Mouse (Mus musculus) CH12.LX (cell line): ENCODE results near the gene Capn8. TPM values are rescaled to one million over a fixed set of nuclear protein-coding genes. Genes with fewer than 3 reads are reported as not detected.
A peak's percentile ranks its signal among the peaks of the same experiment; 100 is the strongest.

Source experiments
- DNase-seq: peaks from one replicate; pipeline ENCODE4 v3.0.0-alpha.2; 2013; ENCODE audit errors: extremely low read depth
- H3K27ac ChIP-seq: 2 replicates; pipeline ENCODE4 v1.5.1; 2012; ENCODE audit warnings: low read depth, mild to moderate bottlenecking, control low read depth, moderate library complexity; ENCODE audit not compliant: insufficient read depth
- H3K27me3 ChIP-seq: replicated peaks from 2 replicates; pipeline ENCODE3; 2012; ENCODE audit warnings: inconsistent platforms
- H3K36me3 ChIP-seq, 2 experiments: replicated peaks in 1 of 2; 2 replicates each; pipeline versions ENCODE3 to v1.6.1; 2012; ENCODE audit warnings: inconsistent platforms in 1 of 2, low read length in 1 of 2, mild to moderate bottlenecking in 1 of 2, mixed read lengths in 1 of 2, moderate library complexity in 1 of 2; ENCODE audit not compliant: control insufficient read depth in 1 of 2, insufficient read depth in 1 of 2
- H3K4me1 ChIP-seq, 2 experiments: 2 replicates each; pipeline ENCODE4 v1.6.1; 2012; ENCODE audit warnings: inconsistent platforms in 1 of 2, moderate library complexity in 1 of 2; ENCODE audit not compliant: insufficient read depth in 2 of 2, control insufficient read depth in 1 of 2
- H3K4me2 ChIP-seq: 2 replicates; pipeline ENCODE4 v1.6.1; 2012; ENCODE audit warnings: low read depth, mild to moderate bottlenecking, control low read depth; ENCODE audit not compliant: poor library complexity, insufficient read depth, severe bottlenecking
- H3K4me3 ChIP-seq, 3 experiments: fragments of 150-350 bp in 1 of 3; sonication (generic) in 1 of 3; replicated peaks in 1 of 3; 2 replicates each; pipeline versions ENCODE3 to v1.5.1; 2011 to 2012; ENCODE audit warnings: low read depth in 2 of 3, low read length in 2 of 3, mild to moderate bottlenecking in 2 of 3, moderate library complexity in 2 of 3, control low read depth in 1 of 3, improper control_type of control experiment in 1 of 3, inconsistent platforms in 1 of 3, mixed read lengths in 1 of 3; ENCODE audit not compliant: poor library complexity in 1 of 3
- H3K79me2 ChIP-seq: replicated peaks from 2 replicates; pipeline ENCODE4 v1.6.1; 2012; ENCODE audit warnings: mild to moderate bottlenecking, moderate library complexity; ENCODE audit not compliant: control insufficient read depth, poor library complexity, insufficient read depth, severe bottlenecking; ENCODE audit errors: extremely low read depth
- H3K9ac ChIP-seq: 2 replicates; pipeline ENCODE4 v1.6.1; 2012; ENCODE audit warnings: low read depth, mild to moderate bottlenecking, control low read depth, moderate library complexity; ENCODE audit not compliant: insufficient read depth
- H3K9me3 ChIP-seq: replicated peaks from 2 replicates; pipeline ENCODE3; 2012; ENCODE audit warnings: low read length, inconsistent platforms, mixed read lengths
- CHD2 ChIP-seq: IDR thresholded peaks from 2 replicates; pipeline ENCODE4 v1.6.1; 2011; ENCODE audit warnings: low read length, improper control_type of control experiment
- CTCF ChIP-seq, 2 experiments: IDR thresholded peaks in 1 of 2; conservative IDR thresholded peaks in 1 of 2; 2 replicates each; pipeline ENCODE4 v1.5.1; 2011 to 2012; ENCODE audit warnings: low read depth in 2 of 2, low read length in 2 of 2, improper control_type of control experiment in 1 of 2, inconsistent platforms in 1 of 2, mild to moderate bottlenecking in 1 of 2, moderate library complexity in 1 of 2
- ELF1 ChIP-seq: IDR thresholded peaks from 2 replicates; pipeline ENCODE4 v1.6.1; 2014; ENCODE audit warnings: low read depth, mild to moderate bottlenecking, inconsistent platforms, low read length, improper control_type of control experiment
- GABPA ChIP-seq: IDR thresholded peaks from 2 replicates; pipeline ENCODE4 v1.6.1; 2012; ENCODE audit warnings: low read depth, low read length, improper control_type of control experiment, inconsistent platforms; ENCODE audit not compliant: insufficient replicate concordance
- HCFC1 ChIP-seq: IDR thresholded peaks from 2 replicates; pipeline ENCODE4 v1.6.1; 2012; ENCODE audit warnings: low read depth, mild to moderate bottlenecking, inconsistent platforms, low read length, improper control_type of control experiment
- IRF4 ChIP-seq: IDR thresholded peaks from 2 replicates; pipeline ENCODE4 v1.6.1; 2014; ENCODE audit warnings: low read depth, mild to moderate bottlenecking, inconsistent platforms, low read length, improper control_type of control experiment
- JUND ChIP-seq: conservative IDR thresholded peaks from 2 replicates; pipeline ENCODE4 v1.6.1; 2011; ENCODE audit warnings: low read depth, low read length, improper control_type of control experiment
- MAZ ChIP-seq: IDR thresholded peaks from 2 replicates; pipeline ENCODE4 v1.6.1; 2012; ENCODE audit warnings: low read depth, mild to moderate bottlenecking, inconsistent platforms, low read length, improper control_type of control experiment, moderate library complexity
- MEF2A ChIP-seq: IDR thresholded peaks from 2 replicates; pipeline ENCODE4 v1.6.1; 2014; ENCODE audit warnings: low read depth, mild to moderate bottlenecking, inconsistent platforms, low read length, improper control_type of control experiment, borderline replicate concordance
- MYC ChIP-seq: IDR thresholded peaks from 2 replicates; pipeline ENCODE4 v1.6.1; 2011; ENCODE audit warnings: low read depth, mild to moderate bottlenecking, improper control_type of control experiment, low read length
- NELFE ChIP-seq: IDR thresholded peaks from 2 replicates; pipeline ENCODE4 v1.6.1; 2011; ENCODE audit warnings: low read depth, low read length, improper control_type of control experiment
- NRF1 ChIP-seq: IDR thresholded peaks from 2 replicates; pipeline ENCODE4 v1.6.1; 2014; ENCODE audit warnings: low read depth, mild to moderate bottlenecking, inconsistent platforms, low read length, improper control_type of control experiment, moderate library complexity
- PAX5 ChIP-seq: IDR thresholded peaks from 2 replicates; pipeline ENCODE4 v1.6.1; 2012; ENCODE audit warnings: low read length, inconsistent platforms, mixed read lengths
- POLR2AphosphoS2 ChIP-seq: IDR thresholded peaks from 2 replicates; pipeline ENCODE4 v1.6.1; 2011; ENCODE audit warnings: low read depth, low read length, improper control_type of control experiment
- RAD21 ChIP-seq: IDR thresholded peaks from 2 replicates; pipeline ENCODE4 v1.6.1; 2011; ENCODE audit warnings: low read depth, mild to moderate bottlenecking, low read length, improper control_type of control experiment, moderate library complexity
- SIN3A ChIP-seq: IDR thresholded peaks from 2 replicates; pipeline ENCODE4 v1.6.1; 2012; ENCODE audit warnings: low read length, improper control_type of control experiment, inconsistent platforms
- SMC3 ChIP-seq: IDR thresholded peaks from 2 replicates; pipeline ENCODE4 v1.6.1; 2011; ENCODE audit warnings: low read depth, low read length, improper control_type of control experiment
- TBP ChIP-seq: conservative IDR thresholded peaks from 2 replicates; pipeline ENCODE4 v1.6.1; 2011; ENCODE audit warnings: low read depth, low read length, improper control_type of control experiment
- UBTF ChIP-seq: IDR thresholded peaks from 2 replicates; pipeline ENCODE4 v1.6.1; 2012; ENCODE audit warnings: low read depth, mild to moderate bottlenecking, inconsistent platforms, low read length, improper control_type of control experiment, moderate library complexity
- USF2 ChIP-seq: conservative IDR thresholded peaks from 2 replicates; pipeline ENCODE4 v1.6.1; 2011; ENCODE audit warnings: low read depth, low read length, improper control_type of control experiment
- dilution Hi-C: fragments of 300-500 bp; cut with MboI; formaldehyde crosslinking; loops from 2 replicates; pipeline ENCODE4 v1.14.3; 2020; ENCODE audit warnings: low sequenced_read_pairs; ENCODE audit not compliant: extremely low pct_unique_long_range_greater_than_20kb, extremely low pct_ligation_motif_present
- in situ Hi-C: fragments of 300-500 bp; cut with MboI; formaldehyde crosslinking; loops from 3 replicates; pipeline ENCODE4 v1.14.3; 2019; ENCODE audit warnings: low sequenced_read_pairs, low pct_ligation_motif_present, low pct_unique_long_range_greater_than_20kb, mixed read lengths
- polyA plus RNA-seq: library from polyadenylated mRNA; unstranded; fragments of >175 nt; gene quantifications from 2 replicates; pipeline ENCODE4 v1.2.1, GENCODE M21; 2012; ENCODE audit warnings: low read depth; ENCODE audit not compliant: insufficient read length
- total RNA-seq, 2 experiments: library from RNA; depleted of rRNA; stranded (reverse); fragments of 300-350 nt in 1 of 2; fragments of >200 nt in 1 of 2; gene quantifications; 2 replicates each; pipeline ENCODE4 v1.2.3; 2012 to 2014

The Capn8 gene
- total and polyA plus RNA-seq, 3 experiments: not detected

- Histone ChIP-seq H3K9me3 (no peaks in the 10 kb centered on the region), H3K4me3 (no peak overlapping the region), H3K9ac (no peak overlapping the region), H3K36me3 (no peaks in the 10 kb centered on the region), H3K27me3 (no peaks in the 10 kb centered on the region), H3K4me2 (no peak overlapping the region), H3K4me1 (peaks cover 0 to 5% of the 10 kb centered on the region in 2 experiments; a peak in 1 of 4 replicates), H3K79me2 (no peaks in the 10 kb centered on the region), H3K27ac (no peak overlapping the region)
- dilution Hi-C loops (no loop called here), in situ Hi-C loops (no loop called here)
- TF ChIP-seq CTCF (conservative IDR thresholded peaks at IDR 0.05 in 1 of 2, IDR thresholded peaks at IDR 0.05 in 1 of 2; ENCODE audit: low read depth in 2 of 2, low read length in 2 of 2) (peak; percentile 74), MEF2A (no peak), MYC (no peak), UBTF (no peak), TBP (no peak), SIN3A (no peak), JUND (no peak), SMC3 (peak; percentile 64), POLR2AphosphoS2 (no peak), GABPA (no peak), IRF4 (peak; percentile 7; the same call in 1 of the 2 replicates), RAD21 (peak; percentile 60), USF2 (no peak), ELF1 (no peak)
- peak; percentile 53 for DNase-seq
Observed at GRCm38 (mm10) chr1:182657760-182658159, 93.0 kb downstream of the Capn8 start.

GRCm38 (mm10) chr1:182660365-182660764 is 95.6 kb downstream of the Capn8 start:
- dilution Hi-C loops (no loop called here), in situ Hi-C loops (no loop called here)
- H3K36me3 ChIP-seq: no peaks in the 10 kb centered on the region
- H3K27me3 ChIP-seq: no peaks in the 10 kb centered on the region
- no peak overlapping the region for H3K27ac ChIP-seq
- no peak for DNase-seq
- H3K4me1 ChIP-seq: peaks cover 0 to 11% of the 10 kb centered on the region in 2 experiments; a peak in 2 of 4 replicates
- no peak overlapping the region for H3K4me3 ChIP-seq
- TF ChIP-seq MAZ (no peak), MEF2A (no peak), JUND (no peak), HCFC1 (no peak), NELFE (no peak), IRF4 (no peak), PAX5 (no peak), NRF1 (no peak), CHD2 (no peak)
- H3K79me2 ChIP-seq: no peaks in the 10 kb centered on the region
- no peaks in the 10 kb centered on the region for H3K9me3 ChIP-seq
- H3K4me2 ChIP-seq: no peak overlapping the region
- H3K9ac ChIP-seq: no peak overlapping the region
